Mouse (Mus musculus): ENCODE measurements around the gene Cers6.
A peak's percentile ranks its signal among the peaks of the same experiment; 100 is the strongest.

Gene Cers6

GRCm38 (mm10) chr2:68916299-68916698, 55.1 kb downstream of the Cers6 start:
- no peak for DNase-seq (ENCODE audit: low spot score in 2 of 2)

DNA sequence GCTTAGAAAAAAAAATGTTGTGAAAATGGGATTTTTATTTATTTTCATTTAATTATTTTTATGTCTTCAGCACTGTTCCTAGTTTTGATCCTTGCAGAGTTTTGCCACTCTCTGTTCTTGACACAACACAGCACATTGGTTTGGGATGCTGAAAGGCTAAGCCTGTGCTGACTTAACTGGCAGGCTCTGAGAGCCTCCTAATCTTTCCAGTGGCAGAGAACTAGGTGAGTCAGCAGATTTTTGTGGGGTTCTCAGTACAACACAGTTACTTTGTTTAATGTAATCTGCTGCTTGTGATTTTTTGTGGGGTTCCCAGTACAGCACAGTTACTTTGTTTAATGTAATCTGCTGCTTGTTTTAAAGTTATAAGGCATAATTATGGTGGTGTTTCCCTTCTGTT, 55.8 kb downstream of the Cers6 start:
- no peak for DNase-seq (ENCODE audit: low spot score in 2 of 2)

- no peak for DNase-seq (ENCODE audit: low spot score in 2 of 2)
Measured at GRCm38 (mm10) chr2:68917524-68917923, 56.3 kb downstream of the Cers6 start.

- DNase-seq (ENCODE audit: low spot score in 2 of 2), result no peak
Measured at GRCm38 (mm10) chr2:68924344-68924743, 63.1 kb downstream of the Cers6 start.

GRCm38 (mm10) chr2:68925542-68925941, 64.3 kb downstream of the Cers6 start:
- DNase-seq (ENCODE audit: low spot score in 2 of 2), result no peak

GRCm38 (mm10) chr2:68926913-68927790, 65.9 kb downstream of the Cers6 start:
- DNase-seq (ENCODE audit: low spot score in 2 of 2), result no peak

GRCm38 (mm10) chr2:68932240-68932639, 71.0 kb downstream of the Cers6 start:
- no peak for DNase-seq (ENCODE audit: low spot score in 2 of 2)

GRCm38 (mm10) chr2:68932656-68933055, 71.4 kb downstream of the Cers6 start:
- no peak for DNase-seq (ENCODE audit: low spot score in 2 of 2)

DNA sequence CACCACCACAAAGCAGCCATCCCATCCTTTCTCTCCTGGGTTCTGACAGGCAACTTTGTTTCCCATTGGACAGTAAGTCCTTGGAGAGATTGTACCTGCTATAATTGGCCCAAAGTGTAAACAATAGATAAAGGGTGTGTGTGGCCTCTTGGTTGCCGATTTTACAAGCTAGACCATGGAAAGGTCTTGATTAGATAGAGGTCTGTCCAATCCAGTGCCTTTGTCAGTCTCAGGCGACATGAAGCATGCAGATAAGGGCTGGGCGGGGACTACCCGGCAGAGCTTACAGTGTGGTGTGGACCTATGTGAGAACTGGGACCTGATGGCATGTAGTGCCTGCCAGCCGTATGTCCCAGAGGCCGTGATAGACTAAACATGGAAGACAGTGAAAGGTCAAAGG, 73.4 kb downstream of the Cers6 start:
- DNase-seq (ENCODE audit: low spot score in 2 of 2), result no peak

- peak in 1 of 2 experiments; percentile 39 for DNase-seq (ENCODE audit: low spot score in 2 of 2)
Measured at GRCm38 (mm10) chr2:68935721-68936294, 74.6 kb downstream of the Cers6 start.

GRCm38 (mm10) chr2:68936773-68937172, 75.5 kb downstream of the Cers6 start:
- DNase-seq (ENCODE audit: low spot score in 2 of 2), result no peak

GRCm38 (mm10) chr2:68937833-68938232, 76.6 kb downstream of the Cers6 start:
- no peak for DNase-seq (ENCODE audit: low spot score in 2 of 2)

GRCm38 (mm10) chr2:68944898-68945297, 83.7 kb downstream of the Cers6 start:
- DNase-seq (ENCODE audit: low spot score in 2 of 2), result no peak

DNA sequence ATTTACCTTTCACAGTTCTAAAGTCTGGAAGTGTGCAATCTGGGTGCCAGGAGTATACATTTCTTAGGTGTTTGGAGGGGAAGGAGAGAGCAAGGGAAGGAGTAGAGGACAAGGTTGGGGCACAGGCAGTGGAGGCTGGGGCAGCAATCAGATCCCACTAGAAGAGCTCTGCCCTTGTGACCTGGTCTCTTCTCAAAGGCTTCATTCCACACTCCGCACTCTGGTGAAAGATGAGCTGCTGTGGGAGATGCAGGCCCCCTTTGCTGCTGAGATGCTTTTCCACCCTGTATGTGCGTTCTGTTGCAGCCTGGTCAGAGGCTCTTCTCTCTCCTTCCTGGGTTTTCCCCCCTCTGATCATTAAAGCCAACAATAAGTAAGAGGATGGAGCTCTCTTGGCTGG, 84.7 kb downstream of the Cers6 start:
- no peak for DNase-seq (ENCODE audit: low spot score in 2 of 2)

DNA sequence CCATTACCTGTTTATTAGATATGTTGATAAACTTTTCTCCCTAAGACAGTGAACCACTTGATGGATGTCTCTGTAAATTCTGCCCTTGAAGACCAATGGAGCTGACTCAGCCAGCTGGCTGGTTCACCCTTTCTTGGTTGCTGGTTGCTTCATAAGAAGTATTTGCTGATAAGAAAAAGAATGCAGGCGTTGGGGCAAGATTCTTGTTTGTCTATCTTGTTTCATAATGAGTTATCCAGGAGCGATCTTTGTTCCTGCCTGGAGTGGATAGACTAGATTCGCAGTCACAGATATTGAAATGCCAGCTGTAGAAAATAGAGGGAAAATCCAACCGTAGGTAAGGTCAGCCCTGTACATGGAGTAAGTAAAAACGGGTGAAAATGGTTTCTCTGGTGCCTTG, 85.6 kb downstream of the Cers6 start:
- no peak for DNase-seq (ENCODE audit: low spot score in 2 of 2)

GRCm38 (mm10) chr2:68949137-68949536, 87.9 kb downstream of the Cers6 start:
- DNase-seq (ENCODE audit: low spot score in 2 of 2), result no peak

DNA sequence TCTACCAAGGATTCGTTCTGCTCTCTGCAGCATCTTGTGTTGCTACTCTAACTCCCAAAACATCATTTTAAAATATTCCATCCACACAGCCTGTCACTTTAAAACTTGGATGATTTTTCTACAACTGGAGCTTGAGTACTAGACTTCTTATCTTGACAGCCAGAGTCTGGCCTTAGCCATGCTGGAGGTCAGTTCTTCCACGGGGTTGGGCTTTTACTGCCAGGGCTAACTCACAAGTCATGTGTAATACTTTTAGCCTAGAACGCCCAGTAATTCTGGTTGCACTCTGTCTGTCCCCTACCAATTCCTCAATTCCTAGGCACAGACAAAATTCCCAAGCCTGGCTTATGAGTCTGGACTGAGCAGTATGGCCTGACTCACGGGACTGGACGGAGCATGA, 88.5 kb downstream of the Cers6 start:
- DNase-seq (ENCODE audit: low spot score in 2 of 2), result no peak

- no peak for DNase-seq (ENCODE audit: low spot score in 2 of 2)
Measured at GRCm38 (mm10) chr2:68951706-68952105, 90.5 kb downstream of the Cers6 start.

DNA sequence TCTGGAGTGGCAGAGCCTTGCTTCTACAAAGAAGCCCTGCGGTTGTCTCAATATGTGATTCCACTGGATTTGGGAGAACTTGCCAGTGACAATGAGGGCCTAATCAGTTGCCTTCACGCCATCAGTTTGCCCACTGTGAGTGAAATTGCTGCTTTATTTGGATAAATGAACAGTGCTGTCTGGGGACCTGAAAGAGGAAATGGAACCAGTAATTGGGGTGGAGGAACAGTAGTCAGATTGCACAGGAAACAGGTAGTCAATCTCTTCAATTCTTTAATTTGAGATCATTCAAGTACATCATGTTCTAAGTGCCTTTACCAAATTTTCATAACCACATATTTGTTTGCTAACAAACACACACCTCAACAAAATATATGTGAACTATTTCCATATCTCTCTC, 92.4 kb downstream of the Cers6 start:
- no peak for DNase-seq (ENCODE audit: low spot score in 2 of 2)

DNA sequence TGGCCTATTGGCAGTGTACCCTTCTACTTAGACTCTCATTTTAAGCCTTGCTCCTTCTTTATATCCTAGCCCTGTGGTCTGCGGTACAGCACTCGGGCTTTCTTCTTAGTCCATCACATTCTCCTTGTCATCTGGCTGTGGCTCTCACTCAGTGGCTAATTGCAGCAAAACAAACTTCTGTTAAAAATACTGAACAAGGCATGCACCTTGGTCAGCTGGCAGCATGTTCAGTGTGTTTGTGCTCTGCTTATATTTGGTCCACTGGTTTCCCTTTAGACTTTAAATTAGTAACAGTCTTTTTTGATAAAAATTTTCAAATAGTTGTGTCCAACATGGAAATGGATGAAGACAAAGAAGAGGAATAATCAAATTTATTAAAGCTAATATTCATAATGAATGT, 94.3 kb downstream of the Cers6 start:
- DNase-seq (ENCODE audit: low spot score in 2 of 2), result no peak

DNA sequence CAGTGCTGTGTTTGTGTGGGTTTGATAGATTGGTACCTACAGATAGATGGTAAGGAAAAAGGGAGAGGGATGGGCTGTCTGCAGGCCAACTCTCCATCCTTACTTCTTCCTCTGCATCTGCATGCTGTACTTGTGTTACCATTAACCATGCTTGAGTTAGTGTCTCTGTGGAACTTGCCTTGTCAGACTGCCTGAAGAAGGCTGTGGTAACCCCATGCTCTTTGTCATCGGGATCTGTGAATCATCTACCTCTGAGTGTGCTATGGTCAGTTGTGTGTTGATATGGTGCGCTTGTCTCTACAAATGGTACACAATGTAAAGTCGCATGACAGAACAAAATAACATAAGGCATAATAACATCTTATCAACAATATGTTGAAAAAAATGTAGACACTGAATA, 94.9 kb downstream of the Cers6 start:
- no peak for DNase-seq (ENCODE audit: low spot score in 2 of 2)

DNA sequence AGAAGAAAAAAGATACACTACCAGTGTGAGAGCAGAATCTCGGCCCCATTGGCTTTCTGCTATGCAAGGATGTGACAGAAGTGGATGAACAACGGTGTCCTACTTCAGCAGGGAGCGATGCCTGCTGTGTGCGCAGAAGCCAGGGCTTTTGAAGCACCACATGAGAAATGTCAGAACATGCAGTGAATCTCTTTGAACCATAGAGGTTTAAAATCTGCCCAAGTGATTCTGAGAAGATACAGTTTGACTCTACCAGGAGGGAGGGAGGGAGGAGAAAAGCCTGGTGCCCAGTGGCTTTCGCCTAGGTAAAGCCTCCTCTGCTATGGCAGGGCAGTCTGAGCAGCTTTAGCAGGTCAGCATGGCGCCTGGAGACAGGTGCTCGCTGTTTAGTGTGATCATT, 96.6 kb downstream of the Cers6 start:
- no peak for DNase-seq (ENCODE audit: low spot score in 2 of 2)

GRCm38 (mm10) chr2:68959573-68959972, 98.3 kb downstream of the Cers6 start:
- no peak for DNase-seq (ENCODE audit: low spot score in 2 of 2)

Measured in right cerebral cortex, adult 2 months (tissue).